Mouse (Mus musculus): Measurements from ENCODE around the gene Nck2.

The Nck2 gene

GRCm38 (mm10) chr1:43444531-43444930 lies at the start of gene Nck2:
Gene Nck2 (plus strand): TSS chr1:43444579.
- no peak for DNase-seq (ENCODE audit: extremely low spot score, low read depth, low spot score)

- no peak for DNase-seq (ENCODE audit: extremely low spot score, low read depth, low spot score)
Measured at GRCm38 (mm10) chr1:43395040-43395439, 49.3 kb upstream of the Nck2 start.

GRCm38 (mm10) chr1:43395799-43396198 lies 48.6 kb upstream of the Nck2 start:
- no peak for DNase-seq (ENCODE audit: extremely low spot score, low read depth, low spot score)

GRCm38 (mm10) chr1:43396522-43396921 lies 47.9 kb upstream of the Nck2 start:
- no peak for DNase-seq (ENCODE audit: extremely low spot score, low read depth, low spot score)

- no peak for DNase-seq (ENCODE audit: extremely low spot score, low read depth, low spot score)
Measured at GRCm38 (mm10) chr1:43397096-43397495, 47.3 kb upstream of the Nck2 start.

- DNase-seq (ENCODE audit: extremely low spot score, low read depth, low spot score): no peak
Measured at GRCm38 (mm10) chr1:43398738-43399601, 45.4 kb upstream of the Nck2 start.

- DNase-seq (ENCODE audit: extremely low spot score, low read depth, low spot score): no peak
Measured at GRCm38 (mm10) chr1:43399602-43400216, 44.7 kb upstream of the Nck2 start.

GRCm38 (mm10) chr1:43400655-43401054 lies 43.7 kb upstream of the Nck2 start:
- DNase-seq (ENCODE audit: extremely low spot score, low read depth, low spot score): no peak

GRCm38 (mm10) chr1:43403341-43403740 lies 41.0 kb upstream of the Nck2 start:
- DNase-seq (ENCODE audit: extremely low spot score, low read depth, low spot score): no peak

- DNase-seq (ENCODE audit: extremely low spot score, low read depth, low spot score): no peak
Measured at GRCm38 (mm10) chr1:43404693-43405678, 39.4 kb upstream of the Nck2 start.

- no peak for DNase-seq (ENCODE audit: extremely low spot score, low read depth, low spot score)
Measured at GRCm38 (mm10) chr1:43409019-43409418, 35.4 kb upstream of the Nck2 start.

GRCm38 (mm10) chr1:43412825-43413224 lies 31.6 kb upstream of the Nck2 start:
- DNase-seq (ENCODE audit: extremely low spot score, low read depth, low spot score): no peak

- DNase-seq (ENCODE audit: extremely low spot score, low read depth, low spot score): no peak
Measured at GRCm38 (mm10) chr1:43413298-43413697, 31.1 kb upstream of the Nck2 start.

GRCm38 (mm10) chr1:43413749-43414148 lies 30.6 kb upstream of the Nck2 start:
- DNase-seq (ENCODE audit: extremely low spot score, low read depth, low spot score): no peak

- no peak for DNase-seq (ENCODE audit: extremely low spot score, low read depth, low spot score)
Measured at GRCm38 (mm10) chr1:43414228-43414627, 30.2 kb upstream of the Nck2 start.

GRCm38 (mm10) chr1:43414971-43415370 lies 29.4 kb upstream of the Nck2 start:
- no peak for DNase-seq (ENCODE audit: extremely low spot score, low read depth, low spot score)

- no peak for DNase-seq (ENCODE audit: extremely low spot score, low read depth, low spot score)
Measured at GRCm38 (mm10) chr1:43422969-43423748, 21.2 kb upstream of the Nck2 start.

GRCm38 (mm10) chr1:43426526-43426925 lies 17.9 kb upstream of the Nck2 start:
- DNase-seq (ENCODE audit: extremely low spot score, low read depth, low spot score): no peak

GRCm38 (mm10) chr1:43426993-43427535 lies 17.3 kb upstream of the Nck2 start:
- DNase-seq (ENCODE audit: extremely low spot score, low read depth, low spot score): no peak
